Mouse (Mus musculus) c-Kit-positive CD71-positive TER-119-positive erythroid progenitor cells, embryonic 14.5 days (primary cell): Measurements from ENCODE around the gene Trpv4.

Experiments
- DNase-seq: peaks from one replicate; pipeline ENCODE4 v3.0.0-alpha.2; 2013; ENCODE audit warnings: low spot score

Gene Trpv4

DNA sequence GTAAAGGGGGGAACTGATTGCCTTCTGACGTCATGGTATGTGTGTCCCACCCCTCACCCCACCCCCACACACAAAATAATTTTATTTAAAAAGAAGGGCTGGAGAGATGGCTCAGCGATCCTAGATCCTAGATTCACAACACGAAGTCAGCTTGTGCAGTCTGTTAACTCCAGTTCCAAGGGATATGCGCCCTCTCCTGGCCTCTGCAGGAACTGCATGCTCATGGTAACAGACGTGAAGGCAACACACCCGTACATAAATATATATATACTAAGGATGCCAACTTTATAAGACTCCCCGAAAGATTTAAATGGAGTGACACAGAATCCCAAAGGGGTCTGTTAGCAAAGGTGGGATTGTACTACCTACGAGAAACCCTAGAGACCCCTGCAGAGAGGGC, 39.4 kb downstream of the Trpv4 start:
- peak; percentile 73 for DNase-seq

DNA sequence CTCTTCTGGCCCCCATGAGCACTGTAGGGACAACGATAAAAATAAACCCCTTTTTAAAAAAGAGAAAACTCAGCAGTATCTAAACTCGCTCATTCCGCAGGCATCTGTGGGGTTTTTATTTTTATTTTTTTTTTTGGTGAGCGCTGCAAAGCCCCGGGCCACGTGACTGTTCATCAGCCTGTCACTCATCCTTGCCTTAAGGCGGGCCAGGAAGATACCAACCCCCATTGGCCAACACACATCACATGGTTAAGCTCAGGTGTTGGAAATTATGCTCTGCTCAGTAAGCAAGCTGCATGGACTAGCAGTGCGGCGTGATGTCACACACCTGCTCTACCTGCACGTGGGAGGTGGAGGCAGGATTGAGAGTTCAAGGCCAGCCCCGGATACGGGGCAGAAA, 40.4 kb downstream of the Trpv4 start:
- no peak for DNase-seq

DNA sequence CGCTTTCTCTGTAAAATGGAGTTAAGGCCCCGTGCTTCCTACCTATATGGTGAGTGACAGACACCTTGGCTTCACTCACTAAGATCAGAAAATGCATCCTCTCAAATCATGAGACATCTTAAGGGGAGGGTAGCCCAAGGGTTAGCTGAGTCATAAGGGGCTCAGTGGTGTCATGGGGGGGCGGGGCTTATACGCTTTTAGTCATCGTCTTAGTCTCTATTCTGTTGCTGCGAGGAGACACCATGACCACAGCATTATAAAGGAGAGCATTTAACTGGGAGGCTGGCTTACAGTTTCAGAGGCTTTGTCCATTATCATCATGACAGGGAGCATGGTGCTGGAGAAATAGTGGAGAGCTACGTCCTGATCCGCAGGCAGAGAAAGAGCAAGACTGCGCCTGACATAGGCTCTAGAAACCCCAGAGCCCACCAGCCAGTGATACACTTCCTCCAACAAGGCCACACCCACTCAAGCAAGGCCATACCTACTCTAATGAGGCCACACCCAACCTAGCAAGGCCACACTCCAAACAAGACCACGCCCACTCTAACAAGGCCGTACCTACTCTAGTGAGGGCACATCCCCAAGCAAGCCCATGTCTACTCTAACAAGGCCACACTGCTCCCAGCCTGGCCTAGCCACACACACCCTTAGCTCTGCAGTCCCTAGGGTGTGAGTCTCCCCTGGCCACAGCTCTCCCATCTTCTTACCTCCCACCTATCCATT, 41.7 kb downstream of the Trpv4 start:
- no peak for DNase-seq

DNA sequence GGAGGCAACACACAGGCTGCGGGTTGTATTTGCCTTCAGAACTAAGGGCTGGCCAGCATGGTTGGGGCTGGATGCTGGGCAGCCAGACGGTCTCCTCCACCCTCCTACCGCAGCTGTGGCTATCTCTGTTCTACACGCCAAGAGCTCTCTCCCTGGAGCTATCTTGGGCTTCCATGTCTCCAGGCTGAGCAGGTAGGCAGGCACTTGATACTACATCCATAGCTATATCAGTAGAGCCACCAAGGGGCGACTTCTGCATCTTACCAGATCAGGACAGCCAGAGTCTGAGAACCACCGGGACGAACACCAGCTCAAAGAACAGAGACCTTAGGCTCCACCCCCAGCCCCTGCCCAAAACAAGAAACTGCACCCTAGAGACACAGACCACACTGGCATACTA, 43.4 kb downstream of the Trpv4 start:
- DNase-seq = no peak

DNA sequence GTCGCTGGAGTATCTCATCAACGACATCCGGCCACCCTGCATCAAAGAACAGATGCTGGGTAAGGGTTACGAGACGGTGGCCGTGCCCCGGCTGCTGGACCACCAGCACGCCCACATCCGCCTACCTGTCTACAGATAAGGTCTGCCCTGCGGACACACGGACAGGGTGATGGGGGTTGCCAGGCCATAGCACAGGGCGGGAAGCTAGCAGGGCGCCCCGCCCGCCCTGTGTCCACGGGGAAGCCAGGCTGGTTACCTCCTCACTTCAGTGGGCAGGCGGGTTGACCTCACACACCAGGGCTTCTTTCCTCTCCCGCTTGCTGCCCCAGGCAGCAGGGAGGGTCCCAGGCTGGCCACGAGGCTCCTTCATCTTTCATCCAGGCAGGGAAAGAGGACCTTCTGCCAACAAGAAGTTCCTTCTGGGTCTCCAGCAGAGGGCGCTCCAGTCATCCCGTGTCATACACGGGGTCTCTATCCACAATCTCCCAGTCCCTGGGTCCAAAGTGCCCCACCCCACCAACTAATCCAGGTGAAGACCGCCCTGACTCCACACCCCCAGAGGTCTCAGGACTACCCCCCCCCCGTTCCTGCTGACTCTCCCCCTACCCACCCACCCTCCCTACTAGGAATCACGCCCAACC, 46.1 kb downstream of the Trpv4 start:
- DNase-seq = peak; percentile 31

DNA sequence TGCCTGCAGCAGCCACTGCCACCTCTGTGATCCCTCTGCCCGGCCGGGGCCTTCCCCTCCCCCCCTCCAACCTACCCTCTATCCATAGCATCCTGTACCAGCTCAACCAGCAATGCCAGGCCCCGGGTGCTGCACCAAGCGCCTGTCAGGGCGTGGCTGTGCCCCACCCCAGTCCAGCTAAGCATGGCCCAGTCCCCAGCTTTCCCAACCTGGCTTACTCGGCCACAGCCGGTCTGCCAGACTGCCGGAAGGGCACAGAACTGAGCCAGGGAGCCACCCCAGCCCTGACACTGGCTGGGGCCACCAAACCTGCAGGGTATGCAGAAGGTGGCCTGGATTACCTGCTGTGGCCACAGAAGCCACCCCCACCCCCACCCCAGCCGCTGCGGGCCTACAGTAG, 47.0 kb downstream of the Trpv4 start:
- no peak for DNase-seq

DNA sequence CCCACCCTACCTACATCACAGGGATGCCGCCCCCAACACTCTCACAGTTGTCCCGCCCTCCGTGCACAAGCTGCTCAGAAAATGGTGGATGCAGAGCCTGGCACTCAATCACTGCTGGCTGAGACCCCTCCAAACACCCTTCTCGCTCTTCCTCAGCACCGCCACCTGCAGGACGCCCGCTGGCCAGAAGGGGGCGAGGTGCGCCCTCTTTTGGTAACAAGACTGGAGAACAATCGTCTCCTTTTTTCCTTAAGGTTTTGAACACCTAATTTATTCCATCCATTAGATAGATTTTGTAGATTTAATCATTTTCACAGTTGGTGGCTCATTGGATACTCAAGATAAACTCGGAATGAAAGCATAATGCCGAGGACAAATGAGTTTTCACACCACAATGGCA, 49.7 kb downstream of the Trpv4 start:
- peak; percentile 21 for DNase-seq

DNA sequence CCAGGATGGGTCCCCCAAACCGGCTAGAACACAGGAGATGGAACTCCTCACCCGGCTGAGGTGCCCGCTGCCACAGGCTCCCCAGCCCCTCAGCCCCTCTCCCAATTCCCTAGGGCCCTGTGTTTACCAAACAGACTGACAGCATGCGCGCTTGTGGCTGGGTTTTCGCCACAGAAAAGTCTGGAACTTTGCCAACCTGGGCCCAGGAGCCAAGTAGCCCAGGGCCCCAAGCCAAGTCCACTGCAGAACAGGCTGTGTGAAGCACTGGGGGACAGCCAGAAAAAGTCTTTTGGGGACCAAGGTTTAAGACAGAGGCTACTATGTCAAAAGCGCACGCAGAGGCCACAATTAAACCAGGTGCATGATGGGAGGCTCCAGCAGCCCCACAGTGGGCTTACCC, 50.6 kb downstream of the Trpv4 start:
- DNase-seq = no peak

DNA sequence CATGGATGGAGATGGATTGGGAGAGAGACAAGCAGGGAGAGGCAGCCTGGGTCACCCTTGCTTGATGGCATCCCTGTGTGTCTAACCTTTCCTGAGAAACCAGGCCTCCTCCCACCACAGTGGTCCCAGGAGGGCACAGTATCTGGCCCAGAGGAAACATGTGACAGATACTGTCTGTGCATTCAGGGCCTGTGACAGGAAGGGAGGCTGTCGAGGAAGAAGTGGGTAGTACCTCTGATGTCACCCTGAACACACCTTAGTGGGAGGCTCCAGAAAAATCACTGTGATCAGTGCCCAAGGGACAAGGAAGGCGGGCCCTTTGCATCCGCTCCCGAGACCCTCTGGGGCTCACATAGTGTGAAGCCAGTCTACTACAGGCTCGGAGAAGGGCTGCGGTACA, 52.2 kb downstream of the Trpv4 start:
- DNase-seq = no peak

DNA sequence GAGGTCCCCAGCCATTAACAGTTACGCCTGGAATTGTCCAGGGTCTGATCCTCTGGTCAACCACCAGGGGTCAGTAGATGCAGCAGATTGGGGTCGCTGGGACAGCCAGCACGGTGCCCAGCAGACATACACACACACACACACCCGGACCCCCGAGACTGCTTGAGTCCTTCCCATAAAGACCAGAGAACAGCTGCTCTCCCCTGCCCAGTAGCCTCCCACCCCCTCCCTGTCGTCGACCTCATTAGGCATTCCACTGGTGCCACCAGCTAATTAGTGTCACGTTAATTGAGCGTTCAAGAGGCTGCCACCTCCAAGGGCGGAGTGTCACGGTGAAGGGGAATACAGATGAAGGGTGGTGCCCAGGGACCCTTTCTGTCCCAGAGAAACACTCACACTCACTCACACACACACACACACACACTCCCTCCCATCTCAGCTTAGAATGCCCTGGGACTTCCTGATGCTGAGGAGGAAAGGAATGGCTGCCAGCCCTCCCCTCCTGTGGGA, 53.4 kb downstream of the Trpv4 start:
- no peak for DNase-seq

DNA sequence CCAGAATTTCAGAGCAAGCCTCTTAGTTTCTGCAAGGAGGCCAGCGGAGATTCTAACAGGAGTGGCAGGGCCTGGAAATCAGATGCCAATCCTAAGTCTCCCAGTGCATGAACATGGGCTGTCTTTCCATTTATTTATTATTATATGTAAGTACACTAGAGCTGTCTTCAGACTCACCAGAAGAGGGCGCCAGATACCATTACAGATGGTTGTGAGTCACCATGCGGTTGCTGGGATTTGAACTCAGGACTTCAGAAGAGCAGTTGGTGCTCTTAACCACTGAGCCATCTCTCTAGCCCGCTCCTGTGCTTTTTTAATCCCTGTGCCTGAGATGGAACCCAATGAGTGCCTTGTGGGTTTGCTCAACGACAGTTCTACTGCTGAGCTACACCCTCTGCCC, 54.2 kb downstream of the Trpv4 start:
- DNase-seq = no peak

DNA sequence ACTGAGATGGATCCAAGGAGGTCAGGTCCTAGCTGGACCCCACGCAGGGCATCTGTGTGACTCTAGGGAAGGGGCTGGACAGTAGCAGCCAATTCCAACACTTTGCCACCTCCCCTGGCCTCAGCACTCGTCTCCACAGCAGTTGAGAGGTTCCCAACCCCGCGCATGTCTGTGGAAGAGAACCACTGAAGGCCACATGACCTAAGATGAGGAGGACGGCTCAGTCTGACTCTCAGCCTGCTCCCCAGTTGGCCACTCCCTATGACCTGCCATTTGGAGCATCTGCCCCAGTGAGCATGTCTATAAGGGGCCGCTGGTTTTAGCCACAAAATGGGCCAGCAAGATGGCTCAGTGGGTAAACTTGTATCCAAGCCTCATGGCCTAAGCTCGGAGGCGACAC, 56.2 kb downstream of the Trpv4 start:
- DNase-seq = no peak

DNA sequence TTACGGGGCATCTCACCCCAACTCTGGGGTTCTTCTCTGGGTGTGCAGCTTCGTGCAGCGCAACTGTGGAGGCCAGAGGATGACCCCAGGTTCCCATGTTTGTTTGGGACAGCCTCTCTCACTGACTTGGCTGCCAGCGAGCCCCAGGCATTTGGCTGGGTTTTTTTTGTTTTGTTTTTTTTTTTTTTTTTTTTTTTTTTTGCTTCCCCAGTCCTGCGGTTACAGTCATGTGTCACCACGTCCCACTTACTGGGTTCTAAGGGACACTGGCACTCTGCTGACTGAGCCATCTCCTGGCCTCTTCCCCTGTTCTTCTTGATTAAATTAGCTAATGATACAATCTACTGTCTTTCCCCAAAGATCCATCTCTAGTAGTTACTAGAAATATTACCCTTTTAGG, 60.6 kb downstream of the Trpv4 start:
- no peak for DNase-seq

DNA sequence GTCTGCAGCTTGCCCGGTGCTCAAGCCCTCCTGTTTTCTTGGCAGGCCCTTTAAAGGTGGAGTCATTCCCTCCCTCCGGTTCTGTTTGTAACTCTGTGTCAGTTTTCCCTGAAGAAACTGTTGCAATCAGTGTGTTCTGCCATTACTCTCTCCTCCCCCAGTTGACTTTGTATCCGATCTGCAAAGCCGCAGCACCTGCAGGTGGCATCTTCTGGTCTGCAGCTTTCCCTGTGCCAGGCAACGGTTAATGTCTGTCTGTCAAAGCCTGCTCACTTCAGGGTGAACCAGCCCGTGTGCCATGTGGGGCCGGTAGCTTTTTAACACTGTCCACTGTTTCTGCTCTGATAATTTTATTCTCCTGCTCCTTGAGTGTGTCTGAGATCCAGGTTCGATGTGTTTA, 61.0 kb downstream of the Trpv4 start:
- no peak for DNase-seq

DNA sequence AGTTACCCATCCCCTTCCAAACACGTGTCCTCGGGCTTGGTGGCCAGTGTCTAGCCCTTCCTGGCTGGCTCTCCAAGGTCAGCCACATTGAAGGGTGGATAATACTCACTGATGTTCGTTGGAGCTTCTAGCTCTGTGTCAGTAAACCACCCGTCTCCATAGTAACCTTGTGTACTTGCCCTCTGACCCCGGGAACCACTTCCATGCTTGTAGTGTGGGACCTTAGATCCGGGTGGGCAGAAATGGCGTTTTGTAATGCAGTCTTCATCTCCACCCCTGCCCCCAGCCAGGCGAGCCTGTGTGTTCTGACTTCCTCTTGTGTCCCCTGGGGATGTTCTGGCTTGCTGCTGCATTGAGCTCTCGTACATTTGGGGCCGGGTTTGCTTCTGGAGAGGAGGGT, 61.6 kb downstream of the Trpv4 start:
- DNase-seq = no peak

DNA sequence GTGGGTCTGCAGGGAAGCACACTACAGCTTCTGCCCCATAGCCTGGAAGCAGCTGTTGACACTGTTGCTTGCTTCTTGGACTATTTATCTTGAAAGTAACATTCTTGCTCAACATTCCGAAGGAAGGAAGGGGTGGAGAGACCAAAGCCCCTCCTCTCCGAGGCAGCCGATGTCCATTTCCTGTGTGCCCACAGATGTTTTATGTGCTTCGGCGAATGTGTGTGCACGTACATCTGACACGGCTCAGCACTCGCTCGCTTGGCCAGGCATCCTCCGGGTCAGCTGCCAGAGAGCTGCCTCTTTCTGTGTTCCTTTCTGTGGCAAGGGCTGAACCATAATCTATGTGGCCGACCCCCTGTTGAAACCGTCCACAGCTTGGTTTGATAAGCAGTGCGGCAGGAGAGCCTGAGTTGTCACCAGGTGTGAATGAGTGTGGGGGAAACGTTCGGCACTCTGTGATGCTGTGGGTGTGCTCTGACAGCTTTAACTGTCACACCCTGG, 63.4 kb downstream of the Trpv4 start:
- DNase-seq = no peak

DNA sequence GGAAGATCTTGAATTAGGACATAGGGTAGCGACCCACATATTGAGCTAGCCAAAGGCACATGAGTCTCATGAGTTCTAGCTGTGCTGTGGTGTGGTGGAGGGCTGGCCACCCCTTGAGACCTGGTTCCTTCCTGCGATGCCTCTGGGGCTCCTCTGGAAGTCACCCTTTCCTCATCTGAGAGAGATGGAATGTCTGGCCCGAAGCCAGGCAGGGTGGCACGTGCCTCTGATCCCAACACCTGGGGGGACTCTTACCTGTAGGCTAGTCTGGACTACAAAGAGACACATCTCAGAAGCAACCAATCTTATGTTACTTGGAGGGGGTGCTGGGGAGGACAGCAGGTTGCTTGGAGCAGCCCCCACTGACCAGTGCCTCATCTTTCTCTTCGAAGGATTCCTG, 64.3 kb downstream of the Trpv4 start:
- DNase-seq = no peak

DNA sequence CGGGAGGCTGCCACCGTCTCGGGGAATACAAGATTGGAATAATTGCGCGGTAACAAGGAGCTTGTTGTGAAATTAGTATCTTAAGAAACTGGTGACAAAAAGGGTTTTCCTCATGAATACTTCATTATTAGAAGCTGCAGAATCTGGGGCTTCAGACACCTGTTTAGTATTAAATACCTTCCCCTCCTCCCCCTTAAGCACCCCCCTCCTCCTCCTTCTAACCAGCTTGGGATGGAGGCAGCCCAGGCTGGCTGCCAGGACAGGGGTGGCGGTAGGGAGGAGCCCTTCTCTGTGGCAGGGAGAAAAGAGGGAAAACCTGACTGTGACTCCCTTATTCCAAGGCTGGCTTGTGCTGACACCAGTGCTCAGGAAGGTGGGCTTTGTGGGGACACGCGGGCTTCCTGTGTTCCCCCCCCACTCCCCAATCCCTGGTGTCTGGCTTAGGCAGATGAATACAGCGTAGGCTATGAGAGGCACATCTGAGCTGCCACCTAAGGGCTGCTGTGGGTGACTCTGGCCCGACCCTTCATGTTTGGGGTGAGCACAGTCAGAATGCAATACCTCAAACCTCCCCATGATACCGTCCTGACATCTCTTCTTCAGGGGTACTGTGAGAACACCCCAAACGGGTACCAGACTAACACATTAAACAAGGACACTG, 64.9 kb downstream of the Trpv4 start:
- no peak for DNase-seq

DNA sequence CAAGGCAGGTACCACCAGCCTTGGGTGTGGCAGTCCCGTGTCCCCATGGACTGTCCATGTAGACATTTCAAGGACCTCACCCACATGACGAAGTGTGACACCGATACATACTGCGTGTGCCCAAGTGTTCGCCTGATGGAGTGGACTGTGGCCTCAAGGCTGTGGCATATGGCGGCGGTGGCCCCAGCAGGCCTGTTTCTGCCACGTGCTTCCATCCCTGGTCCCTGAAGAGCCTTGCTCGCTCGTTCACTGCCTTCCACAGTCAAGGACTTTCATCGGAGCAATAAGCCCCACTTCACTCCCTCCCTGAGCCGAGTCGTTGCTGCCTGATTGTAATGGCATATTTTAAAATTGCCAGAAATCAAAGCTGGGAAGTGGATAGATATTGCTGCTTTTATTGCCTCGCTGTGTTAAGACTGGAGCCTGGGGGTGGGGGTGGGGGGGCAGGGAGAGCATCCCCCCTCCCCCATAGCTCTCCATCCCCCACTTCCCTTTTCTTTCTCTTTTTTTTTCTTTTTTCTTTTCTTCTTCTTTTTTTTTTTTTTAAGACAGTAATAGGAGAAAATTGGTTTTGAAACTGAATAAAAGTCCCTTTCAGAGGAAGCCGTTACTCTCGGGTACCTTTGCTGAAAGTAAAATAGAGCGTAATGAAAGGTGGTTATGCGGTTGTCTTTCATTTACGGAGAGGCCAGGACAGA, 65.6 kb downstream of the Trpv4 start:
- DNase-seq = no peak

DNA sequence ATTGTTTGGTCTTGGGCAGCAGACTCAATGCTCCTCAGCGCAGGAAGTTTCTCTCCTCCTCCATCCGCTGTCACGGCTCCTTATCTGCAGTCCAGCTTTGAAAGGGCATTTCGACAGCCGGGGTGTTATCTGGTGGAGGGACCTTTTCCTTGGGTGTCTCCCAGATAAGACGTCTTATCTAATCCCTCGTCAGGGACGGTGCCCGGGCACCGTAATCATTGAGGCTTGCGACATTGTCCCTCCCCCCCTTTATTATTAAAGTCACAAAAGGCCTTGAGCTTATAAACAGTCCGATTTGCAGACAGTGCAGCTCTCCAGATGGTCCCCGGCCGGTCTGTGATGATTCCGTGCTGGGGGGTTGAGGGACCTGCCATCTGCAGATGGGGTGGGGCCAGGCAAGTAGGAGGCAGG, 67.1 kb downstream of the Trpv4 start:
- DNase-seq = peak; percentile 19

DNA sequence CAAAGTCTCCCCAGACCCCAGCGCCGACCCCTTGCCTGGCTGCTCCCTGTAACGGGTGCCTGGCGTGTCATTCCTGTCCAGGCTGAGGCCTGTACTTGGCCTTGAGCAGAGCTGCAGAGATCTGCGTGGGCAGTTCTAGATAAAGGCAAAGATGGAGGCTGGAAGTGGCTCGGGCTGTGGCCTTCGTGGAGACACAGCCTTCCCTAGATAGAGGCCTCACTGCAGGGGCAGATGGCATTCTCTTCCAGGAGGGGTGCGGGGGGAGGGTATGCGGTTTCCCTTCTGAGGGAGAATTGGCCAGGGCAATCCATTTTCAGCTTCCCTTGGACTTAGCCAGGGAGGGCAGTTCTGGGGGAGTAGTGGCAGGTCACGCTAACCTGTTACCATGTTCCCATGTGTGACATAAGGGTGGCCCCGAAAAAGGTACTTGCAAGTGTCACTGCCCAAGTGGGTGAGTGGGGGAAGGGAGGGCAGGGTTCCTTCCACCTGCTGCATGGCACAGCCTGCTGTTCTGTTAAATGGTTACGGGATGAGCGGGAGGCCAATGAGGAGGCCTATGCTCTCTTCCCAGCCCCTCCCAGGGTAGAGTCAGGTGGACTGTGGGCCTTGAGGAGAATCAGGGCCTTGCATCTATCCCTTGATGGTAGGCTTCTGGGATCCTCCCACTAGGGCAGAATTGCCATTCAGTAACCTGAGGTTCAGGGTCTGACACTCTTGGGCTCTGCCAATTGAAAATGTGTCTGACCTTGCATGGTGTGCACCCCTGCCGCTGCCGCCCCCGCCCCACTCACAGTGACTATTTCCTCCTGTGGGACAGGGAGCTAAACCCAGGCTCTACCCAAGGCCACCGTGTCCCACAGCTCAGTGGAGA, 67.9 kb downstream of the Trpv4 start:
- no peak for DNase-seq

DNA sequence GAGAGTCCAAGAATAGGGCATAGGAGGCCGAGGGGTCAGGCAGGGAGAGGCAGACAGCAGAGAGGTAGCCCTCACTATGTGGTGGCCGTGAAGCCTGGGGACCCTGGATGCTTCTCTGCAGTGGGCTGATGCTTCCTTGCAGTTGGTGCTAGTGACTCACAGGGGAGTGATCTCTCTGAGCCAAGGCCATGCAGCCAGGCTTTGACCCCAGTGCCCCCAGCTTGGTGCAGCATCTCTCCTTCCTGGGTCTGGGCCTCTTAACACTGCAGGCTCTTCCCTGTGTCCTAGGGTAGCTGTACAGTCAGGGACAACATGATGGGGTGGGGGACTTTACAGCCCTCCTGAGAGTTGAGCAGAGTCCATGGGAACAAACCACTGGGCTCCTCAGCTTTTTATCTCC, 68.8 kb downstream of the Trpv4 start:
- DNase-seq = no peak
